Mouse (Mus musculus) embryonic facial prominence, embryonic 13.5 days (tissue): ENCODE measurements around the gene Jtb. TPM values are rescaled to one million over a fixed set of nuclear protein-coding genes. Genes with fewer than 3 reads are reported as not detected.
A peak's percentile ranks its signal among the peaks of the same experiment; 100 is the strongest.

Experiments
- ATAC-seq: fragments of 200-750 bp; cut with Nextera tagmentation; 2 replicates; pipeline ENCODE4 v1.8.0; 2017; ENCODE audit warnings: low read depth; ENCODE audit not compliant: insufficient number of reproducible peaks, insufficient read depth, low FRiP score, low TSS enrichment
- H3K27ac ChIP-seq: fragments of 300-500 bp; sonication (generic); 2 replicates; pipeline ENCODE4 v1.5.1; 2015; ENCODE audit warnings: moderate library complexity, mild to moderate bottlenecking, inconsistent platforms
- H3K27me3 ChIP-seq: fragments of 300-500 bp; sonication (generic); 2 replicates; pipeline ENCODE4 v1.6.1; 2015; ENCODE audit warnings: mild to moderate bottlenecking, inconsistent platforms
- H3K36me3 ChIP-seq: fragments of 300-500 bp; sonication (generic); 2 replicates; pipeline ENCODE4 v1.6.1; 2015; ENCODE audit warnings: mild to moderate bottlenecking, inconsistent platforms
- H3K4me1 ChIP-seq: fragments of 300-500 bp; sonication (generic); 2 replicates; pipeline ENCODE4 v1.6.1; 2015; ENCODE audit warnings: inconsistent platforms
- H3K4me2 ChIP-seq: fragments of 300-500 bp; sonication (generic); 2 replicates; pipeline ENCODE4 v1.6.1; 2015; ENCODE audit warnings: moderate library complexity, mild to moderate bottlenecking, inconsistent platforms
- H3K4me3 ChIP-seq: fragments of 300-500 bp; sonication (generic); 2 replicates; pipeline ENCODE4 v1.5.1; 2015; ENCODE audit warnings: mild to moderate bottlenecking, inconsistent platforms
- H3K9ac ChIP-seq: fragments of 300-500 bp; sonication (generic); 2 replicates; pipeline ENCODE4 v1.6.1; 2015; ENCODE audit warnings: mild to moderate bottlenecking, inconsistent platforms
- H3K9me3 ChIP-seq: fragments of 300-500 bp; sonication (generic); 2 replicates; pipeline ENCODE4 v1.6.1; 2016; ENCODE audit warnings: inconsistent platforms
- WGBS: fragments of 180-500 bp; shearing (Covaris S2); methylation state at CpG from one replicate; pipeline ENCODE4 v1.1.7; 2015; ENCODE audit warnings: mixed read lengths; 5-methylcytosine and 5-hydroxymethylcytosine counted together
- polyA plus RNA-seq: library from polyadenylated mRNA; unstranded; fragments of >200 nt; fragmentation: Nextera tagmentation; extraction: Ambion mirVana; gene quantifications from 2 replicates; pipeline ENCODE4 v1.2.1, GENCODE M21; 2015

Gene Jtb
- polyA plus RNA-seq, 1 experiment from 2014 or later: 113 TPM

GRCm38 (mm10) chr3:90211475-90212398 lies 19.7 kb upstream of the Jtb start:
- WGBS: 69% methylated on average over 13 of the region's 13 CpGs
- Histone ChIP-seq H3K4me2 (peak overlapping the region; percentile 93), H3K9ac (peak overlapping the region; percentile 94), H3K27me3 (no peaks in the 10 kb centered on the region), H3K9me3 (no peaks in the 10 kb centered on the region), H3K36me3 (peaks cover 51% of the 10 kb centered on the region), H3K4me3 (peak overlapping the region; percentile 85), H3K27ac (no peak overlapping the region; the same call in 1 of the 2 replicates), H3K4me1 (peaks cover 29% of the 10 kb centered on the region)
- no peak for ATAC-seq

GRCm38 (mm10) chr3:90212723-90213122 lies 18.7 kb upstream of the Jtb start:
- whole genome bisulfite sequencing: 12% methylated on average over 5 of the region's 5 CpGs

GRCm38 (mm10) chr3:90213377-90213866 lies 18.0 kb upstream of the Jtb start, which contains the start of the genes Rps27 and Rab13:
Gene Rps27 (minus strand): TSS chr3:90213651.
Gene Rab13 (plus strand): TSS chr3:90213695.
- H3K4me1 ChIP-seq: peaks cover 29% of the 10 kb centered on the region
- no peaks in the 10 kb centered on the region for H3K27me3 ChIP-seq
- peaks cover 41% of the 10 kb centered on the region for H3K36me3 ChIP-seq
- H3K4me3 ChIP-seq: peak within 1 kb of the TSS; percentile 85
- H3K9ac ChIP-seq: peak within 1 kb of the TSS; percentile 94
- no peaks in the 10 kb centered on the region for H3K9me3 ChIP-seq
- H3K4me2 ChIP-seq: peak within 1 kb of the TSS; percentile 93
- WGBS: under 1% methylated on average over 42 of the region's 42 CpGs
- H3K27ac ChIP-seq: peak within 1 kb of the TSS; percentile 90
- ATAC-seq: peak; percentile 81

More at GRCm38 (mm10) chr3:90212723-90213122, 18.7 kb upstream of the Jtb start:
- Histone ChIP-seq H3K4me3 (peak overlapping the region; percentile 85), H3K4me2 (peak overlapping the region; percentile 93), H3K9me3 (no peaks in the 10 kb centered on the region), H3K27me3 (no peaks in the 10 kb centered on the region), H3K36me3 (peaks cover 48% of the 10 kb centered on the region), H3K27ac (peak overlapping the region; percentile 90; the same call in 1 of the 2 replicates), H3K4me1 (peaks cover 29% of the 10 kb centered on the region), H3K9ac (peak overlapping the region; percentile 94)
- no peak for ATAC-seq

- Histone ChIP-seq H3K27me3 (no peaks in the 10 kb centered on the region), H3K4me1 (peaks cover 29% of the 10 kb centered on the region), H3K4me3 (peak overlapping the region; percentile 85), H3K27ac (peak overlapping the region; percentile 62; the same call in 1 of the 2 replicates), H3K36me3 (peaks cover 34% of the 10 kb centered on the region), H3K9ac (peak overlapping the region; percentile 94), H3K9me3 (no peaks in the 10 kb centered on the region), H3K4me2 (peak overlapping the region; percentile 93)
- no peak for ATAC-seq
- WGBS: 10% methylated on average over 12 of the region's 12 CpGs
These were observed 17.3 kb upstream of the Jtb start for GRCm38 (mm10) chr3:90213956-90214684.

GRCm38 (mm10) chr3:90215825-90216380 lies 15.5 kb upstream of the Jtb start:
- Histone ChIP-seq H3K27ac (no peak overlapping the region), H3K9ac (no peak overlapping the region), H3K27me3 (no peaks in the 10 kb centered on the region), H3K36me3 (peaks cover 17% of the 10 kb centered on the region), H3K4me3 (no peak overlapping the region), H3K4me2 (no peak overlapping the region), H3K4me1 (peaks cover 22% of the 10 kb centered on the region), H3K9me3 (no peaks in the 10 kb centered on the region)
- ATAC-seq: no peak
- WGBS: 36% methylated on average over 1 of the region's 1 CpGs

- Histone ChIP-seq H3K9ac (peak overlapping the region; percentile 69), H3K4me2 (peak overlapping the region; percentile 77), H3K4me3 (peak overlapping the region; percentile 51), H3K27me3 (no peaks in the 10 kb centered on the region), H3K27ac (peak overlapping the region; percentile 80), H3K9me3 (no peaks in the 10 kb centered on the region), H3K4me1 (peaks cover 11% of the 10 kb centered on the region), H3K36me3 (peaks cover 20% of the 10 kb centered on the region)
- no peak for ATAC-seq
- 10% methylated on average over 6 of the region's 6 CpGs for WGBS
These were observed 11.3 kb upstream of the Jtb start for GRCm38 (mm10) chr3:90220088-90220487.

- Histone ChIP-seq H3K4me1 (peaks cover 11% of the 10 kb centered on the region), H3K4me3 (peak overlapping the region; percentile 51), H3K27me3 (no peaks in the 10 kb centered on the region), H3K27ac (peak overlapping the region; percentile 80), H3K9ac (peak overlapping the region; percentile 69), H3K9me3 (no peaks in the 10 kb centered on the region), H3K36me3 (peaks cover 25% of the 10 kb centered on the region), H3K4me2 (peak overlapping the region; percentile 77)
- under 1% methylated on average over 20 of the region's 20 CpGs for WGBS
- peak; percentile 75 for ATAC-seq
These were observed 10.9 kb upstream of the Jtb start for GRCm38 (mm10) chr3:90220531-90220951.

GRCm38 (mm10) chr3:90221123-90221522 lies 10.3 kb upstream of the Jtb start:
- H3K4me3 ChIP-seq: peak overlapping the region; percentile 51
- H3K36me3 ChIP-seq: peaks cover 31% of the 10 kb centered on the region
- no peaks in the 10 kb centered on the region for H3K9me3 ChIP-seq
- peak overlapping the region; percentile 69 for H3K9ac ChIP-seq
- no peaks in the 10 kb centered on the region for H3K27me3 ChIP-seq
- H3K4me1 ChIP-seq: peaks cover 11% of the 10 kb centered on the region
- 0 out of 2 replicates have a peak overlapping the region, but pooled peaks have one; percentile 80 for H3K27ac ChIP-seq
- H3K4me2 ChIP-seq: peak overlapping the region; percentile 77
- ATAC-seq: no peak
- 20% methylated on average over 5 of the region's 5 CpGs for WGBS

GRCm38 (mm10) chr3:90222455-90222854 lies 8.9 kb upstream of the Jtb start:
- Histone ChIP-seq H3K27ac (no peak overlapping the region), H3K4me3 (no peak overlapping the region), H3K9ac (no peak overlapping the region), H3K4me2 (peak overlapping the region; percentile 77; the same call in 1 of the 2 replicates), H3K4me1 (peaks cover 11% of the 10 kb centered on the region), H3K27me3 (no peaks in the 10 kb centered on the region), H3K36me3 (peaks cover 32% of the 10 kb centered on the region), H3K9me3 (no peaks in the 10 kb centered on the region)
- WGBS: 91% methylated on average over 4 of the region's 4 CpGs
- ATAC-seq: no peak

- Histone ChIP-seq H3K9ac (no peak overlapping the region), H3K36me3 (peaks cover 32% of the 10 kb centered on the region), H3K4me3 (no peak overlapping the region), H3K4me1 (peaks cover 11% of the 10 kb centered on the region), H3K27me3 (no peaks in the 10 kb centered on the region), H3K9me3 (no peaks in the 10 kb centered on the region), H3K4me2 (no peak overlapping the region), H3K27ac (no peak overlapping the region)
- no peak for ATAC-seq
- 75% methylated on average over 3 of the region's 3 CpGs for WGBS
These were observed 8.5 kb upstream of the Jtb start for GRCm38 (mm10) chr3:90222941-90223340.

- no peak overlapping the region for H3K4me3 ChIP-seq
- H3K36me3 ChIP-seq: peaks cover 32% of the 10 kb centered on the region
- no peaks in the 10 kb centered on the region for H3K9me3 ChIP-seq
- peaks cover 11% of the 10 kb centered on the region for H3K4me1 ChIP-seq
- H3K4me2 ChIP-seq: no peak overlapping the region
- WGBS: 83% methylated on average over 10 of the region's 10 CpGs
- H3K27me3 ChIP-seq: no peaks in the 10 kb centered on the region
- ATAC-seq: no peak
- no peak overlapping the region for H3K9ac ChIP-seq
- no peak overlapping the region for H3K27ac ChIP-seq
These were observed 7.1 kb upstream of the Jtb start for GRCm38 (mm10) chr3:90224331-90224730.
